Mouse (Mus musculus) cerebellum, adult 11-12 months (tissue): Measurements from ENCODE around the gene Pdk4.
A peak's percentile ranks its signal among the peaks of the same experiment; 100 is the strongest.

Experiments
- DNase-seq: peaks from one replicate; pipeline ENCODE4 v3.0.0; 2022

Pdk4 gene

GRCm38 (mm10) chr6:5495961-5496853 lies at the start of gene Pdk4:
TSS of gene Pdk4 (minus strand) at chr6:5496309.
- peak; percentile 39 for DNase-seq

GRCm38 (mm10) chr6:5537855-5538365 lies 41.8 kb upstream of the Pdk4 start:
- no peak for DNase-seq

DNA sequence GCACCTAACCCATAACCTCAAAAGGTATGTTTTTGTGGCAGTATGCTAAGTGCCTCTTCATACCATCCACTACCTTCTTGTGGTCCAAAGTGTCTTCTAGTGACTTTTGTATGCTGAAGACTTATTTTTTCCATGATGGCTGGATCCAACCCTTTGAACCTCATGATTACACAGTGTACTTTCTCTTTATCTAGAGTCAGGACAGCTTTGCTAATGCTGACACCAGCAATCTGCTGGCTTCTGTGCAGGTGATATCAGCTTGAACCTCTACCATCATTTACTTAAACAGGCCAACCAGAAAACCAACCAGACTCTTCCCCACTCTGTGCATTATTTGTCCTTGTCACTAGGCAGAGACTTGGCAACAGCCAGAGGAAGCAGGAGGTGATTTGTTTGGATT lies 39.6 kb upstream of the Pdk4 start:
- no peak for DNase-seq

GRCm38 (mm10) chr6:5517091-5517490 lies 21.0 kb upstream of the Pdk4 start:
- DNase-seq, result no peak

DNA sequence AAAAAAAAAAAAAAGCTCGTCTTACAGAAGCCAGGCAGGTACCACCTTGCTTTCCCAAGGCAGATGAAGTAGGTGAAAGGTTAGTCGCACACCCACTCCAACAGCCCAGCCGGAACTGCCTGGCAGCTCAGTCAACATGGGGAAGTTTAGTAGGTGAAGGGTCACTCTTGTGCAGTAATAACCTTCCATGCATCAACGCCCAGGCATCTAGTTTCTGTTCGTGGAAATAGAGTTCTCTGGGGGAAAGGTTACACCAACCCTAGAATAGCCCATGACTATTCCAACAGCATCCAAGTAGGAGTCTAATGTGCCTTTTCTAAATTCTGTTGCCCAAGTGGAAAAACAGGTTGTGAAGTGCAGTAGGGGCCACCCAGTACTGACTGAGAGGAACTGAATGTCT lies 13.6 kb upstream of the Pdk4 start:
- DNase-seq, result no peak

GRCm38 (mm10) chr6:5509303-5509702 lies 13.2 kb upstream of the Pdk4 start:
- no peak for DNase-seq

- DNase-seq, result no peak
Observed at GRCm38 (mm10) chr6:5507821-5508220, 11.7 kb upstream of the Pdk4 start.

DNA sequence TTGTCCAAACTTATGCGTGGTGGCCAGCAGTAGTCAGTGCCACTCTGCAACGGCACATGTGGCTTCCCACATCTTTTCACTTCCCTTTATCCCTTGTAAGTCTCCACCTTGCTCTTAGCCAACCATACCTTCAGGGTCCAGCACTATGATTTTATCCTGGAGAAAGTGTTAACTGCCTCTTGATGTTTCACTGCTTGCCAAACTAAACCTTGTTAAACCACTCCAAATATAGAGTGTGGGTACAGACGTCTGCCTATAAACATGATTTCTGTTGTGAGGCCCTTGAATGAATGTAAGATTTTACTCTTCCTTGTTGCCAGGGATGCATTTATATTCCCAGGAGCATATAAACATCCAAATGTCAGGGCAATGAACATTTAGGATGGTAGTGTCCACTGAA lies 10.2 kb upstream of the Pdk4 start:
- DNase-seq, result no peak

DNA sequence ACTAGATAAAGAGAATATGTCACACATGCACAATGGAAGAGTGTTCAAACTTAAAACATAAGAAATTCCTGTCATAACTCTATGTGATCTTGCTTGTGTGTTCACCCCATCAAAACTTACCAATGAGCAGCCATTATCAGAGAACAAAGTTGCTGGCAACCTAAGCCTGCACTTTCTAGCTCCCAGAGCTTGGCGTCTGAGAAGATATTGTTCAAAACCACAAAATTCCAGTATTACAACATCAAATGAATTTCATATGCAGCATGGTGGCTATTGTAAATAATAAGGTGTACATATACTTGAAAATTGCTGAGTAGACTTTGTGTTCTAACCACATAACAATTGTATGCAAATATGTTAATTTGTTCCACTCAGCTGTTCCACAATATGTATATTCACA lies 6.7 kb upstream of the Pdk4 start:
- DNase-seq, result no peak

DNA sequence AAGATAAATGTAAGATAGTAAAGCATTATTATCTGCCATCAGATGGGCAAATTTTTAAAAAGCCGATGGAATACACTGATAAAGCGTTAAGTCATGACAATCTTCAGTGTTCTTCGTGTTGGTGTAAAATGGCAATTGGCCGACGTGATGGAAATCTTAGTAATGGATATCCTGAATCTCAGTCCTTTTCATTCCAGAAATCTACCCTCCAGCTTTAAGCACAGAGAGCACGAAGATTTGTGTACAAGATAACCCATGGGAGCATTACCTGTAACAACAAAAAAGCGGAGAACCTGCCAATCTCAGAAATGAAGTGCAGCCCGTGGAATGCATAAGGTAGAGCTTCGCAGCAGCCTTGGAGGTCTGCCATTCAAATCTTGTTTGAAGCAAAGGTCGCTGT lies 5.4 kb upstream of the Pdk4 start:
- no peak for DNase-seq

GRCm38 (mm10) chr6:5498740-5499139 lies 2.6 kb upstream of the Pdk4 start:
- no peak for DNase-seq

DNA sequence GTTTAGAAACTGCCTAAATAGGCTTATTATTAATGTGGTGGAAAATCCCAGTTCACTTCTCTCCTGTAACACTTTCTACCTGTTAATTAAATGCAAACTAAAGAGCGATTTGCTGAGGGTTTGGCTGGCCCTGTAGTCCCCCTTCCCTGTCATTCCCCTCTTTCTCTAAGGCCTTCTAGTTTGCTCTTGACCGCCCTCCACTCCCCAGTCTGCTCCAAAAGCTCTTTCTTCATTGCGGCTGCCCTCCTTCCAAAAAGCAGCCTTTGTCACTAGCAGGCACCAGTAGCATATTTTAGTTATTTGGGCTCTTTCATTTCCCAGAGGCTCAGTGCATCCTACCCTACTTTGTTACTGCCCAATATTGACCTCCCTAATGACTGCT lies 736 bp upstream of the Pdk4 start:
- DNase-seq, result no peak

DNA sequence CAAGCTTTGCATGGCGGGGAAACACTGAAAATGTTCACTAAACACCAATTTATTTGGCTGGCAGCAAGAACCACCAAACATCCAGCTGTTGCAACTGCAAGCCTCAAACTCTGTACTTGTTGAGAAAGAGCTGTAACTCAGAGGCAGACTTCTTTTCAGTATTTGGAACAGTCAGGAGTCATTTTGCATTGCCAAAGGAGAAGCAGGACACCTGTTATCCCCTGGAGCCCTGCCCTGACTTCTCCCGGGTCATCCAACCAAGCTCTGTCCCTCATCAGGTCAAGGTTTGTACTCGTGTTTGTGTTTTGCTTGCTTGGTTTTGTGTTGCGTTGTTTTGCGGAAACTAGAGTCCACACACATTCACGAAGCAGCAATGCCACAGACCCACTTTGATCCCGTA lies 11.1 kb downstream of the Pdk4 start:
- no peak for DNase-seq

DNA sequence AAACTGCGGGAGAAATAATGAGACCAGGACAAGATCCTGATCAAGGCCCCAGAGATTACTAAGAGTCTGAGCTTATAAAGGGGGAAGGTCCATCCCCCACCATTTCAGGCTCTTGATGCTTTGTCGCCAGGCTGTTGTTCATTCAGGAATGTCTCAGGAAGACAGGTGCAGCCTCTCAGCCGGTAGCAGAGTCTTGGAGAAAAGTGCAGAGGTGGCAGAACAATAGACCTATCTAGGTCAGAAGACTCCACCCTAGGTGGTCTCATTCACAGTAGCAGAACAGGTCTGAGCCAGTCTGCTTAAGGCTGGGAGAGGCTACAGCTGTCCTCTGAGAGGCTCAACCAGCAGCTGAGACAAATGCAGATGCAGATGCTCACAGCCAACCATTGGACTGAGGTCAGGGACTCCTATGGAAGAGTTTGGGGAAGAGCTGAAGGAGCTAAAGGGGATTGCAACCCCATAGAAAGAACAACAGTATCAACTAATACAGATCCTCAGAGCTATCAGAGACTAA lies 13.8 kb downstream of the Pdk4 start:
- no peak for DNase-seq

DNA sequence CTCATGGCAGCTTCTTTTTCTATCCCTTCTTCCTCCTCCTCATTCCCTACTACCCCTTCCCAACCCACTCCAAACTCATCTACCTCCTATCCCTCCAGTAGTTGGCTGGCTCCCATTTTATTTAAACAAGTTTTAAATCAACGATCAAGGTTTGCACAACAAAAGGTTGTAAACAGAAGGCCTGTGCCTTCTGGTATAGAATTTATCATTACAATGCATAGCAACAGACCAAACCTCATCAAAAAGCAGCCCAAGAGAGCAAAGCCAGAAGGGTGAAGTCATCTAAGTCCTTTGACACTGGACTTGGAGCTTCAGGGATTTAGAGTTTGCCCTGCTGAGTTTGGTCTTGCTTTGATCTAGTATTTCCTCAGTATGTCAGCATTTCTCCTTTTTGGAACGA lies 15.0 kb downstream of the Pdk4 start:
- DNase-seq, result no peak

- DNase-seq, result no peak
Observed at GRCm38 (mm10) chr6:5474021-5474420, 22.1 kb downstream of the Pdk4 start.

DNA sequence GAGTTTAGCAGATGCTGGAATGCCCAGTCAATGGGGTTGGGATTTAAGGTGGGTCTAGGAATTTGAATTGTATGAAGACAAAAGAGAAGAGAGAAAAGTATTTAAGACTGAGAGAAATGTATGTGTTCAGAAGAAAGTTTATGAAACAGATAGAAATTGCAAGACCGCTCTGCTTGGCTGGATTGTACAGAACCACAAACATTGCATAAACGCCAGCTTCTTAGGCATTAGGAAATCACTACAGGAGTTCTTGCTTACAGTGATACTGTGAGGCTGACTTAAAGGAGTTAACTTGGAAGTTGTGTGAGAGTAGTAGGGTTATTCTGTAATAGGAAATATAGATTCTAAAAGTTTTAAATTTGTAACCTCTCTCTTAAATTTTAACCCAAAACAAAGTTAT lies 23.4 kb downstream of the Pdk4 start:
- DNase-seq, result no peak

- DNase-seq, result no peak
Observed at GRCm38 (mm10) chr6:5470480-5471318, 25.4 kb downstream of the Pdk4 start.

- no peak for DNase-seq
Observed at GRCm38 (mm10) chr6:5455836-5456235, 40.3 kb downstream of the Pdk4 start.

DNA sequence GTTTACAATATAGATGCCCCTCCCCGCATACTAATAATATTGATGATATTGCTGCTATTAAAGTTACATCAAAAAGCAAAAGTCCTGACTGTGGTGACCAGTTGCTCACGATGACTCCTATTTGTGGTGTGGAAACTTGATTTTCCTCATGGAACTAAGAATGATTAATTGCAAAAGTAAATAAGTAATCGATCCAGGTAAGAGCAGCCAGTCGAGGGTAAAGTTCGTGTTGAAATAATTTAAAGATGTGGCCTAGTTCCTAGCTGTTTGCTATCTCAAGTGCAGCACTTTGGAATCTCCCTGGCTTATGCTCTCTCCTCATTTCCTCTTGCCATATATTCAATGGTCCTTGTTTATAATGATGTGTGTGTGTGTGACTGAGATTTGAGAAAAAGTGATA lies 46.2 kb downstream of the Pdk4 start:
- DNase-seq, result no peak

DNA sequence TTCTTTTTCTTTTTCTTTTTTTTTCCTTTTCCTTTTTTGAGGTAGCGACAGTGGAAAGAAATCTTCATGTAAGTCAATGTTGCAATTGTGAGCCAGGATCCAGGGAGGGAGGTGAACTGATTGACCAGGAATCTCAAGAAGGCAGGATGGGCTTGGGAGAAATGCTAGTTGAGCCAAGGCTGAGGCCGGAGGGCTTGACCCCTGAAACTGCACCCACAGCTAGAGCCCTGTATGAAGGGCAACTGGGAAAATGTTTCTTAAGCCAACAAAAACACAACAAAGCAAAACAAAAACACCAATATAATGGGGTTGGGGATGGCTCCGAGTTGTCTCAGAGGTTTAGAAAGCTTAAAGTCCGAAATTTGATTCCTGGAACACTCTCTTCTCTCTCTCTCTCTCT lies 47.7 kb downstream of the Pdk4 start:
- DNase-seq, result no peak

DNA sequence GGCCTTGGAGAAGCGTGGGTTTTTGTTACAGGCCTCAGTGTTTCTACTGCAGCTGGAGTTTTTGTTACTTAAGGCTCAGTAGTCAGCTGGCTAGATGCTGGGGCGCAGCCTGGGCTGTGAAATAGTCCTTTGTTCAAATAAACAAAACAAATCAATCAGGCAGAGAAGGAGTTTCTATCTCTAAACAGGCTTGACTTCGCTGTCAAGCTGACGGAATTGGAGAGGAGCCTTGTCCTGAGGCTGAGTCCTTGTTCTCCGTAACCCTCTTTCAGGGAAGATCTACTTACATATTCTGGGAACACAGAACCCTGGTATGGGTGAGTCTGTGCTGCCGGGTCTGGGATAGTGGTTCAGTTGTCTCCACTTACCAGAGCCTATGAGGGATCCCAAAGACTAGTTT lies 48.6 kb downstream of the Pdk4 start:
- no peak for DNase-seq

- DNase-seq, result no peak
Observed at GRCm38 (mm10) chr6:5447013-5447412, 49.1 kb downstream of the Pdk4 start.
